Mouse (Mus musculus) testis, adult 2 months (tissue): ENCODE measurements around the gene Jund.
A peak's percentile ranks its signal among the peaks of the same experiment; 100 is the strongest.

Experiments
- CTCF ChIP-seq: fragments of 200-500 bp; IDR thresholded peaks from 2 replicates; pipeline ENCODE4 v1.5.1; 2012; ENCODE audit warnings: low read depth, mild to moderate bottlenecking, inconsistent platforms, low read length, moderate library complexity; ENCODE audit not compliant: control insufficient read depth, insufficient read depth, insufficient replicate concordance
- POLR2A ChIP-seq: fragments of 200-500 bp; IDR thresholded peaks from 2 replicates; pipeline ENCODE4 v1.6.1; 2012; ENCODE audit warnings: low read depth, mild to moderate bottlenecking, inconsistent platforms, low read length, moderate library complexity; ENCODE audit not compliant: control insufficient read depth

GRCm38 (mm10) chr8:70716521-70717400 is 18.0 kb downstream of the Jund start:
- no peak for TF ChIP-seq CTCF
- TF ChIP-seq POLR2A: peak; percentile 29; the same call in 1 of the 2 replicates
